Mouse (Mus musculus): ENCODE measurements at regions not wholly inside any gene's neighbourhood (a gene's known extent, or its start where the extent isn't known, plus 50 kb on each side); places are given as distances from the start of the nearest gene placed in this dataset.
"Not testable (repeated sequence)": the region's sequence is repeated elsewhere in the genome, so short reads cannot be mapped to it uniquely, and the experiment has no call there.

DNA sequence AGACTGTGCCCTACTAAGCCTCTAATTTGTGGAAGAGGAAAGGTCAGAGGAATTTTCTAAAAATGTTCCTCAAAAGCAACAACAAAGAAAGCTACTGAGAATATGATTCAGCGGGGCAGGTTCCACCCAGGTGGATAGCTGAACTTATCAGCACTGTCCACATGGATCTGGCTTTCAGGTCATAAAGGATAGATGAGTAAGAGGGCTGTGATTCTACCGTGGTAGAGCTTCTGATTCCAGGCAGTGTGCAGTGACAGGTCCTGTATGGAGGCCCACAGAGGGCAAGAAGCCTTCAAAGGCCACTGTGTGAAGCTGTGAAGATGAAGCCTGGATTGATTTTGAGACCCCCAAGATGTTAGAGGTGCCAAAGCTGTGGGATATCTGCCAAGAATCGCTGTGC is 51.8 kb downstream of the Teddm3 start:
- not testable (repeated sequence) for DNase-seq

DNA sequence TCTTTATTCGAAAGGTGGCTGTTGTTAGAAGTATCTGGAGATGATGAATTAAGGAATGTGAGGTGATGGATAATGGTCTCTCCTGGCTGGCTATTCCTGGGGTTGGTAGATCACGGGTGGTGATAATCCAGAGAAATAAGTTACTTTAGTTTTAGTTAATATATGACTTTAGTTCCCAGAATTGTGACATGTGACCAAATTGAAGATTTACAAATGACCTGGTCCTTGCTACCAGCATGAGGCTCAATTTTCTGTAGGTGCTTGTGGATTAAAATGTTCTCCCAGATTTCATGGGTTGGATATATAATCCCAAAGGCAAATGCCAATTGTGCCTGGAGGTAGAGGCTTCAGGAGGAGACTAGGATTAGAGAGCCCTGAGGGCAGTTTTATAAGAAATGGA is 53.7 kb downstream of the Teddm3 start:
- DNase-seq = not testable (repeated sequence)

DNA sequence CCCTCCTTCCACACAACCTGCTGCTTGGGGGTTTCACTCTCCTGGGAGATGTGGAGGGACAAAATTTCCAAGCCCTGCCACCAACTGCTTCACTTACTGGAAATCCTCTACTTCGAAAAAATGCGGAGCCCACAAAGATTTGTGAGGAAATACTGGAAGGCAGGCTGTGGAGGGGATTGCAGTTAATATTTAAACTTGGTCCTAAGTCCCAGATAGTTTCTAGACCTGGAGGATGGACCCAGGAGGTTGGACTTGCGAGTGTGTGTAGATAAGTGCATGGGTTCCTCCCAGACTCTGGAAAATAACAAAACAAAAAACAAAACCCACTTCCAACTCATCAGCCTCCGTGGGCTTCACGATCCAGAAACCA is 79.0 kb downstream of the Teddm3 start:
- DNase-seq = no peak

DNA sequence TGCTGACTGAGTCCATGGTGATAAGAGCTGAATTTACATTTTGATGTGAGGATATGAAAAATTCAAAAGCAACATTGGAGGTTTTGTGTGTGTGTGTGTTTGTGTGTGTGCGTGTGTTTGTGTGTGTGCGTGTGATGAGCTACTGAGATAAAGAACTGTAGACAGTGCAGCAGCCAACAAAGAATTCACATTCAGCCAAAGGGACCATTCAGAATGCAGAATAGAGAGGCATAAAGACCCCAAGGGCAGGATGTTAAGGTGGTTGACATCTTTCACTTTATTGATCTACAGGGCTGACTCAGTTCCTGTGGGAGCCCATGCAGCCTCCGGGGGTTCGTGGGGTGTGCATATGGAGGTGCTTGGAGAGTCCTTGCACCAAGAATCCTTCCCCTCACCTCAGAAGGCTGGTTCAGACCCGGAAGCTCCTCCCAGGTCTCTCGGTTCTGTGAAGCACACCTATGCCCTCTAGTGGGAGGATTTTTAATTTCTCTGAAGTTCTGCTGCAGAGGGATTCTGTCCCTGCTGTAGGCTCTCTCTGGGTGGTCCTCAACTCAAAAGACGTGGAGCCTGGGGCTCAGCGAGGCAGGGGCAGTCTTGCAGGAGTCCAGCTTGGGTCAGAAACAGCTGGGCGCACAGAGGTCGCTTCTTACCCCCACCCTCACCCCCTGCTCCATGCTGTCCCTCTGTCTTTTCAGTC is 79.6 kb downstream of the Teddm3 start:
- peak; percentile 2 for DNase-seq

GRCm38 (mm10) chr16:21060211-21060610 is 93.6 kb downstream of the Teddm3 start:
- DNase-seq = no peak

DNA sequence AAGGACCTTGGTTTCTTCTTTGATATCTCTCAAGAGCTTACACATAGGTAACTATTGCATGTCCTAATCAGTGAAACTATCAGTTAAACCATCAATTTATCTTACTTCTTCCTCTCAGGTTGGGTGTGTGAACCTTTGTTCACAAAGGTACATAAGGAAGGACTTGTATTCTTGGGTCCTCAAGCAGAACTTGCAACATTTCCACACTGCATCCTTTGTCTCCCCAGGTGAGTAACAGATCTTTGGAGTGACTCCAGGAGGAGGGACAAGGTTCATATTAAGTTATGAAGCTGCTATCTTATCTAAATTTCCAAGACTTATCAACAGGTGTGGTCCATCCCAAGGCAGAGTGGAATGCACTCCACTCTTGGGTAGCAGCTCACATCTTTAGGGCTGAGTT is 99.0 kb downstream of the Teddm3 start:
- no peak for DNase-seq

- DNase-seq = not testable (repeated sequence)
Observed at GRCm38 (mm10) chr16:21022087-21022486, 131.7 kb downstream of the Teddm3 start.

GRCm38 (mm10) chr16:21004871-21005270 is 148.9 kb downstream of the Teddm3 start:
- DNase-seq = no peak

DNA sequence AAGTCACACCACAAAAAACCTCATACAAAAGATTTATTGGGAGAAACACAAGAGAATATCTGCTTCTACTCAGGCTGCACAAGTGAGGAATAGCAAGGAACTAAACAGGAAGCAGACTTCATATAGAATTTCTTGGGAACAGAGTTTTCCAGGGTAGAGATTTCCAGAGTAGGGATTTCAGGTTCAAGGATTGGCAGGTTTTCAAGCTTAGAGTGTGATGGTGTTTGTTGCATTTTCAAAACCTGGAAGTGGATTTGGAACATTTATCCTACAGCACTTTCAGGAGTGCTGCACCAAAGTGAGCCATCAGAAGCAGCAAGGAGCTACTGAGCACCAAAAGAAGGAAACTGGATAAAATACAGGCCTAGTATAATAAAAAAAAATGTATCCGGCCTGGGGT is 152.7 kb downstream of the Teddm3 start:
- DNase-seq = no peak

DNA sequence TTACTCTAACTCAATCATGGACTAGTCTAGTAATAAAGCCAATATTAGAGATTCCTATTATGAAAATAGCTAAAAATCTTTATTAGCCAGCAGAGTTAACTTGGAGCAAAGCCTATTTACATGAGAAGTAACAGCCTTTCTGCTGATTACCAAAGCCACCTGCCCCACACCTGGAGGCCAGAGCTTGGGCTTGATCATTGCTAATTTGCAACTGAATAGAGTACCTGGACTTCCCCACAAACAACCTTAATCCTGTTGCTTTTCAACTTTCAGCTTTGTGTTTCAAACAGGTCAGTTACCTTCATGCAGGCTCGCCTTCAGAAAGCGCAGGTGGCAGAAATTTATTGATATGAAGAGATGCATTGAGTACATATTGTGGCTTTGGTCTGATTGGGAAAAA is 163.3 kb downstream of the Teddm3 start:
- no peak for DNase-seq

DNA sequence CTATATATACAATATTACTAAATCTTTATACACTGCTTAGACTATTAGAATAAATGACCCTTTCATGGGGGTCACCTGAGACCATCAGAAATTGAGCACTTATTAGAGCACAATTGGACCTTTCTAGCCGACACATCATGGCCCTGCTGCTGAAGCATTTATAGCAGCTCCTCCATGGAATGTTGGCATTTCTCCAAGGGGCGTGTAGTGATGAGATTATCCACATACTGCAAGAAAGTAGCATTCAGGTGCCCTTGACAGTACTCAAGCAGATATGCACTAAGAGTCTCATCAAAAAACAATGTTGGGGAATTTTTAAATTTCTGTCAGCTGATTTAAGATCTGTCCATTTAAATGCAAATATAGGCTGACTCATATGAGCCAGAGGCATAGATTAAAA is 178.4 kb downstream of the Teddm3 start:
- DNase-seq = no peak

GRCm38 (mm10) chr16:20972442-20972841 is 181.4 kb downstream of the Teddm3 start:
- DNase-seq = no peak

DNA sequence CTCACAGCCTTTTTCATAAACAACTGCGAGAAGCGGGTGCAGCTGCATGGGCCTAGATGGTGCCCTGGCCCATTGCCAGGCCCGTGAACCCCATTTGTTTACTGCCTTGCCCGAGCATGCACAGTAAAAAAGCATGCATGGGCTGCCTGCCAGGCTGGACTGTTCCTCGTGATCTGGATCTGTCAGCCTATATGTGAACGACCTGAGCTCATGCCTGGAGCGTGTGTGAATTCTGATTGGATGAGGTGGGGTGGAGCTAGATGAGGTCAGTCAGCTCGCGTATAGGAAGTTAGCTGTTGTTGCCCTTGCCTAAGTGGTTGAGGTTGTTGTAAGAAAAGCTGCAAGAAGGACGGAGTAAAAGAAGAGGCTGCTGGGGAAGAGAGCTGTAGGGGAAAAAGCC is 194.9 kb downstream of the Teddm3 start:
- peak; percentile 15 to 29 for DNase-seq

DNA sequence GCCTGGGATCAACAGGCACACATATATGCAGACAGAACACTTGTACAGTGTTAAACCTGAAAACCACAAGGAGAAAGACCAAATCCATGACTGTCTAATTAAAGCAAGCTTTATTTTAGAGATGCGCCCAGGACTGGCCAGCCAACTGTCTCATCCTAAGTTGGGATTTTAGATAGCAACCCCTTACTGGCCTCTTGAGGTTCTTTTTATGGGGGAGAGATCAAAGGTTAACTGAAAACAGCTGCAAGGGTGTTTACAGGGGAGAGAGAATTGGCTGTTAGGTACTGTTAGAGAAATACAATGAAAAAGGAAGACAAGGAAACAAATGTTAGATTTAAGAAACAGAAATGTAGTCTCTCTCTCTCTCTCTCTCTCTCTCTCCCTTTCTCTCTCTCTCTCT is 202.4 kb upstream of the Thpo start:
- DNase-seq = no peak

- DNase-seq = not testable (repeated sequence)
Observed at GRCm38 (mm10) chr16:20934846-20935245, 200.5 kb upstream of the Thpo start.

DNA sequence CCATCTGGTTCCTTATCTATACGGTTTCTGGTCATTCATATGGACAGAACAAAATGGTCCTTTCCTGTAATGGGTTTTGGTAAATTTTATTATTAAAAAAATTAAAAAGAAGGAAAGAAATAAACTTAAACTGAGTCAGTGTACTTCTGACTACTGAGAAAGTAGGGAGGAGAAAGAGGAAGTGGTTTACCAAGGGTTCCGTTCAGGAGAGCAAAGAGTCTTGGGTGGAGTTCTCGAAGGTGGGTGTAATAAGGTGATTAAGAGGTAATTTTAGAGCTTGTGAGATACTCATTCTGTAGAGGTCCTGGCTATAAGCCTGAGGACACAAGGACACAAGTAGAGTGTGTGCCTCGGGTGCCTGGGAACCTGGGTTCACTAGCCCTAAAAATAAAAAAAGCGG is 195.7 kb upstream of the Thpo start:
- not testable (repeated sequence) for DNase-seq

DNA sequence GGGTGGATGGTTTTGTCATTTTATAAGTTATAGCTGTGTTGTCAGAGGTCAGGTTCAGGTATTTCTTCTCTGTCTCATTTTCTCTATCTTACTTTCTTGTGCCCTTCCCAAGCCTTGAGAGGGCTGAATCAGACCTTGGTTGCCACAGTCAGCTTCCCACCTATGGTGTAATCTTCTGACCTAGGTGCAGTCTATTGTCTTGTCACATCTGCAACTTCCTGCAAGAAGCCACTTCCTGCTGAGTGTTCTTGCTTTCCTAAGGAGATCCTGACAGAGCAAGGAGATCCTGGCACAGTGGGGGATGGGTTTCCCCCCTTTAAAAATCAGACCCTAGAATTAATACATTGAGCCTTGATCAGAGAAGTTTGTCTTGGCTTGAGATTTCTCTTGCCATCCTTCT is 191.5 kb upstream of the Thpo start:
- DNase-seq = not testable (repeated sequence)

DNA sequence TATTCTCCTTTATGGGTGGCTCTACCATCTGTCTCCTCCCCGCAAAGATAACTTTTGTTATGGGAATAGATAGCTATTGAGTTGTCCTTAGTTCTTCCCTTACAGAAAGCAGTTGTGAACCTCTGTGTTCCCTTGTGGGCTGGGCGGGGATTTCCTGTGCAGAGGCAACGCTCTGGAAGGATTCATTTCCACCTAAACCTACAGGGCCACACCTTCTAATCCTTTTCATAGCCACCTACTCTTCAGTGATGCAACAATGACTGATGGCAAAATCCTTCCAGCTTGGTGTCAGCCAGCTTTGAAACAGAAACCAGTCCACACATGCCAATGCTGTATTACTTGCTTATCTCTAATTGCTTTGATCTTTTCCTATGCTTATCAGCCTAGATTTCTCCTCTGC is 176.6 kb upstream of the Thpo start:
- not testable (repeated sequence) for DNase-seq

DNA sequence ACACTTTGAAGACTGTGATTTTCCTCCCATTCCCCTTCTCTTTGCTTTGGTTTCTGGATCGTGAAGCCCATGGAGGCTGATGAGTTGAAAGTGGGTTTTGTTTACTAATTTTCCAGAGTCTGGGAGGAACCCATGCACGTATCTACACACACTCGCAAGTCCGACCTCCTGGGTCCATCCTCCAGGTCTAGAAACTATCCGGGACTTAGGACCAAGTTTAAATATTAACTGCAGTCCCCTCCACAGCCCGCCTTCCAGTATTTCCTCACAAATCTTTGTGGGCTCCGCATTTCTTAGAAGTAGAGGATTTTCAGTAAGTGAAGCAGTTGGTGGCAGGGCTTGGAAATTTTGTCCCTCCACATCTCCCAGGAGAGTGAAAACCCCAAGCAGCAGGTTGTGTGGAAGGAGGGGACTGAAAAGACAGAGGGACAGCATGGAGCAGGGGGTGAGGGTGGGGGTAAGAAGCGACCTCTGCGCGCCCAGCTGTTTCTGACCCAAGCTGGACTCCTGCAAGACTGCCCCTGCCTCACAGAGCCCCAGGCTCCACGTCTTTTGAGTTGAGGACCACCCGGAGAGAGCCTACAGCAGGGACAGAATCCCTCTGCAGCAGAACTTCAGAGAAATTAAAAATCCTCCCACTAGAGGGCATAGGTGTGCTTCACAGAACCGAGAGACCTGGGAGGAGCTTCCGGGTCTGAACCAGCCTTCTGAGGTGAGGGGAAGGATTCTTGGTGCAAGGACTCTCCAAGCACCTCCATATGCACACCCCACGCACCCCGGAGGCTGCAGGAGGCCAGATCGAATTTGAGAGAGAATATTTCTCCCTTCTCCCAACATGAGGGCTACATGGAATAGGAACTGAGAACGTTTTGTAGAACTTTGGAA is 174.4 kb upstream of the Thpo start:
- not testable (repeated sequence) for DNase-seq

DNA sequence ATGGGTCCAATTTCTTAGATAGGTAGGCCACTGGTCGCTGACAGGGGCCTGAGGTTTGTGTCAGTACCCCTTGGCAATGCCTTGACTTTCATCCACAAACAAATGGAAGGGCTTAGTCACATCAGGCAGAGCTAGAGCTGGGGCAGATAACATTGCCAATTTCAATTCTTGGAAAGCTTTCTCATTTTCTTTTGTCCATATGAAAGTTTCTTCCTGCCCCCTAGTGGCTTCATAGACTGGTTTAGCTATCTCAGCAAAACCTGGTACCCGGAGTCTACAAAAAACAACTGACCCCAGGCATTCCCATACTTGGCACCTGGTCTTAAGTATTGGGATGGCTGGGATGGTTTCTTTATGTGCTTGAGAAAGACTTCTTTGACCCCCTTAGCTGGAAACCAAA is 161.4 kb upstream of the Thpo start:
- peak in 1 of 2 experiments; percentile 12 for DNase-seq

DNA sequence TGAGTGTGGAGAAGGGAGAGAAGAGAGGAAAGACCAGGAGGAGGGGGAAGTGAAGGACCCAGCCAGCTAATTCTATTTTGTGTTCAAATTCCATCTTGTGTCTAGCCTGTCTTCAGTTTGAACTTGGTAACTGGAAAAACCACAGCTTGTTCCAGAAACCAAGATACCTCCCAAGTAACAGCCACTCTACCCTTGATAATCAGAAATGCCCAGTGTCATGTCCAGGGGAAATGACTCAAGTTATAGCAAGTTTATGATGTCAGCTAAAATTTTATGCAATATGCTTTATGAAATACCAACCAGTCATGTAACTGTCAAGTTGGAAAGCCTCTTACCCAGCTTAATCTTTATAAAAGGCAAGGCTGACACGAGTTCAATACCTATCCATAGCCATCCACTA is 137.4 kb upstream of the Thpo start:
- no peak for DNase-seq

GRCm38 (mm10) chr16:20866771-20867170 is 132.5 kb upstream of the Thpo start:
- no peak for DNase-seq

GRCm38 (mm10) chr16:20861256-20861655 is 126.9 kb upstream of the Thpo start:
- DNase-seq = no peak

GRCm38 (mm10) chr16:20860606-20861005 is 126.3 kb upstream of the Thpo start:
- not testable (repeated sequence) for DNase-seq

All from cerebellum, postnatal 36 days (tissue).